Mouse (Mus musculus): ENCODE results near the gene Bcl6b. TPM values are rescaled to one million over a fixed set of nuclear protein-coding genes. Genes with fewer than 3 reads are reported as not detected.

Gene Bcl6b
- polyA plus RNA-seq, 1 experiment from 2014 or later: 5.4 TPM

GRCm38 (mm10) chr11:70218741-70219470 lies 10.7 kb downstream of the Bcl6b start:
- no peak for ATAC-seq (ENCODE audit: low FRiP score, low read depth)
- Histone ChIP-seq H3K27ac (replicated peaks) (no peak overlapping the region), H3K27me3 (peaks cover 55% of the 10 kb centered on the region), H3K36me3 (peaks cover 16% of the 10 kb centered on the region), H3K4me3 (peak overlapping the region; percentile 61; the same call in 1 of the 2 replicates), H3K4me1 (peaks cover 46% of the 10 kb centered on the region), H3K9me3 (no peaks in the 10 kb centered on the region), H3K9ac (replicated peaks) (peak overlapping the region; percentile 31; the same call in 1 of the 2 replicates), H3K4me2 (replicated peaks) (peak overlapping the region; percentile 88)
- 87% methylated on average over 15 of the region's 15 CpGs for WGBS

- Histone ChIP-seq H3K27ac (replicated peaks) (no peak overlapping the region), H3K4me3 (no peak overlapping the region), H3K4me2 (replicated peaks) (no peak overlapping the region; the same call in 1 of the 2 replicates), H3K9me3 (no peaks in the 10 kb centered on the region), H3K36me3 (peaks cover 16% of the 10 kb centered on the region), H3K27me3 (peaks cover 58% of the 10 kb centered on the region), H3K9ac (replicated peaks) (no peak overlapping the region), H3K4me1 (peaks cover 54% of the 10 kb centered on the region)
- WGBS: 89% methylated on average over 4 of the region's 4 CpGs
- ATAC-seq (ENCODE audit: low FRiP score, low read depth): no peak
Observed at GRCm38 (mm10) chr11:70218039-70218438, 11.6 kb downstream of the Bcl6b start.

- no peak overlapping the region for H3K9ac ChIP-seq (replicated peaks)
- H3K4me3 ChIP-seq: no peak overlapping the region
- no peak for ATAC-seq (ENCODE audit: low FRiP score, low read depth)
- WGBS: 46% methylated on average over 3 of the region's 3 CpGs
- peaks cover 71% of the 10 kb centered on the region for H3K27me3 ChIP-seq
- no peak overlapping the region for H3K27ac ChIP-seq (replicated peaks)
- H3K4me1 ChIP-seq: peaks cover 44% of the 10 kb centered on the region
- H3K9me3 ChIP-seq: no peaks in the 10 kb centered on the region
- no peak overlapping the region for H3K4me2 ChIP-seq (replicated peaks)
- H3K36me3 ChIP-seq: peaks cover 16% of the 10 kb centered on the region
Observed at GRCm38 (mm10) chr11:70216103-70216502, 13.5 kb downstream of the Bcl6b start.

GRCm38 (mm10) chr11:70215301-70215700 lies 14.3 kb downstream of the Bcl6b start:
- no peak overlapping the region for H3K27ac ChIP-seq (replicated peaks)
- H3K4me1 ChIP-seq: peaks cover 44% of the 10 kb centered on the region
- H3K36me3 ChIP-seq: peaks cover 16% of the 10 kb centered on the region
- H3K9me3 ChIP-seq: no peaks in the 10 kb centered on the region
- WGBS: 9% methylated on average over 22 of the region's 22 CpGs
- no peak for ATAC-seq (ENCODE audit: low FRiP score, low read depth)
- H3K9ac ChIP-seq (replicated peaks): no peak overlapping the region
- H3K27me3 ChIP-seq: peaks cover 76% of the 10 kb centered on the region
- no peak overlapping the region; the same call in 1 of the 2 replicates for H3K4me2 ChIP-seq (replicated peaks)
- H3K4me3 ChIP-seq: 0 out of 2 replicates have a peak overlapping the region, but pooled peaks have one; percentile 33

GRCm38 (mm10) chr11:70214856-70215209 lies 14.8 kb downstream of the Bcl6b start:
- Histone ChIP-seq H3K27me3 (peaks cover 76% of the 10 kb centered on the region), H3K36me3 (peaks cover 16% of the 10 kb centered on the region), H3K4me1 (peaks cover 41% of the 10 kb centered on the region), H3K27ac (replicated peaks) (no peak overlapping the region), H3K9me3 (no peaks in the 10 kb centered on the region), H3K4me2 (replicated peaks) (peak overlapping the region; percentile 59), H3K9ac (replicated peaks) (no peak overlapping the region), H3K4me3 (peak overlapping the region; percentile 33)
- WGBS: 5% methylated on average over 18 of the region's 18 CpGs
- ATAC-seq (ENCODE audit: low FRiP score, low read depth): no peak

GRCm38 (mm10) chr11:70214191-70214855 lies 15.3 kb downstream of the Bcl6b start:
- peak overlapping the region; percentile 25; the same call in 1 of the 2 replicates for H3K9ac ChIP-seq (replicated peaks)
- H3K9me3 ChIP-seq: no peaks in the 10 kb centered on the region
- H3K27ac ChIP-seq (replicated peaks): no peak overlapping the region
- peaks cover 16% of the 10 kb centered on the region for H3K36me3 ChIP-seq
- peaks cover 37% of the 10 kb centered on the region for H3K4me1 ChIP-seq
- WGBS: under 1% methylated on average over 46 of the region's 46 CpGs
- H3K4me2 ChIP-seq (replicated peaks): peak overlapping the region; percentile 59
- peak; percentile 30; the same call in 1 of the 2 replicates for ATAC-seq (ENCODE audit: low FRiP score, low read depth)
- peaks cover 76% of the 10 kb centered on the region for H3K27me3 ChIP-seq
- peak overlapping the region; percentile 33 for H3K4me3 ChIP-seq

- Histone ChIP-seq H3K9me3 (no peaks in the 10 kb centered on the region), H3K36me3 (peaks cover 16% of the 10 kb centered on the region), H3K4me2 (replicated peaks) (peak overlapping the region; percentile 59), H3K9ac (replicated peaks) (peak overlapping the region; percentile 25; the same call in 1 of the 2 replicates), H3K27ac (replicated peaks) (no peak overlapping the region), H3K27me3 (peaks cover 73% of the 10 kb centered on the region), H3K4me3 (peak overlapping the region; percentile 33), H3K4me1 (peaks cover 31% of the 10 kb centered on the region)
- no peak; the same call in 1 of the 2 replicates for ATAC-seq (ENCODE audit: low FRiP score, low read depth)
- WGBS: 6% methylated on average over 26 of the region's 26 CpGs
Observed at GRCm38 (mm10) chr11:70213736-70214135, 15.9 kb downstream of the Bcl6b start.

- H3K9me3 ChIP-seq: no peaks in the 10 kb centered on the region
Observed at GRCm38 (mm10) chr11:70212896-70213295, 16.7 kb downstream of the Bcl6b start.

GRCm38 (mm10) chr11:70212423-70212822 lies 17.2 kb downstream of the Bcl6b start, which contains the start of gene Slc16a11:
Gene Slc16a11 (plus strand): TSS chr11:70212752.
- peaks cover 61% of the 10 kb centered on the region for H3K27me3 ChIP-seq
- H3K4me3 ChIP-seq: peak within 1 kb of the TSS; percentile 33; the same call in 1 of the 2 replicates
- H3K9ac ChIP-seq (replicated peaks): no peak within 1 kb of the TSS; the same call in 1 of the 2 replicates
- WGBS: 74% methylated on average over 6 of the region's 6 CpGs
- no peak within 1 kb of the TSS for H3K27ac ChIP-seq (replicated peaks)
- no peak for ATAC-seq (ENCODE audit: low FRiP score, low read depth)
- peaks cover 26% of the 10 kb centered on the region for H3K4me1 ChIP-seq
- no peaks in the 10 kb centered on the region for H3K9me3 ChIP-seq
- peak within 1 kb of the TSS; percentile 59 for H3K4me2 ChIP-seq (replicated peaks)
- H3K36me3 ChIP-seq: peaks cover 10% of the 10 kb centered on the region

More at GRCm38 (mm10) chr11:70212896-70213295, 16.7 kb downstream of the Bcl6b start:
- Histone ChIP-seq H3K4me2 (replicated peaks) (no peak overlapping the region), H3K27ac (replicated peaks) (no peak overlapping the region), H3K4me3 (no peak overlapping the region), H3K9ac (replicated peaks) (no peak overlapping the region; the same call in 1 of the 2 replicates), H3K36me3 (peaks cover 15% of the 10 kb centered on the region), H3K4me1 (peaks cover 26% of the 10 kb centered on the region), H3K27me3 (peaks cover 66% of the 10 kb centered on the region)
- no peak for ATAC-seq (ENCODE audit: low FRiP score, low read depth)
- 12% methylated on average over 9 of the region's 9 CpGs for WGBS

GRCm38 (mm10) chr11:70211972-70212371 lies 17.6 kb downstream of the Bcl6b start:
- H3K4me3 ChIP-seq: no peak overlapping the region
- no peak for ATAC-seq (ENCODE audit: low FRiP score, low read depth)
- WGBS: 76% methylated on average over 6 of the region's 6 CpGs
- peaks cover 57% of the 10 kb centered on the region for H3K27me3 ChIP-seq
- no peak overlapping the region for H3K9ac ChIP-seq (replicated peaks)
- H3K4me1 ChIP-seq: peaks cover 26% of the 10 kb centered on the region
- peaks cover 6% of the 10 kb centered on the region; the same call in 1 of the 2 replicates for H3K36me3 ChIP-seq
- no peaks in the 10 kb centered on the region for H3K9me3 ChIP-seq
- H3K27ac ChIP-seq (replicated peaks): no peak overlapping the region
- no peak overlapping the region for H3K4me2 ChIP-seq (replicated peaks)

GRCm38 (mm10) chr11:70210681-70211080 lies 18.9 kb downstream of the Bcl6b start:
- Histone ChIP-seq H3K4me1 (peaks cover 26% of the 10 kb centered on the region), H3K27me3 (peaks cover 51% of the 10 kb centered on the region), H3K27ac (replicated peaks) (no peak overlapping the region), H3K4me2 (replicated peaks) (no peak overlapping the region), H3K9ac (replicated peaks) (no peak overlapping the region), H3K36me3 (no peaks in the 10 kb centered on the region), H3K4me3 (no peak overlapping the region), H3K9me3 (no peaks in the 10 kb centered on the region)
- no peak for ATAC-seq (ENCODE audit: low FRiP score, low read depth)
- 92% methylated on average over 2 of the region's 2 CpGs for WGBS
